Mouse (Mus musculus): Measurements from ENCODE around the gene Slc2a10.

GRCm38 (mm10) chr2:165542939-165543669 lies 39.5 kb downstream of the Slc2a10 start:
- TF ChIP-seq EP300 (IDR thresholded peaks at IDR 0.05) (no peak), CTCF (IDR thresholded peaks at IDR 0.05) (no peak)

Data from lung, postnatal 0 days (tissue).